Mouse (Mus musculus) midbrain, embryonic 12.5 days (tissue): ENCODE data around the gene Cfap100. TPM values are rescaled to one million over a fixed set of nuclear protein-coding genes. Genes with fewer than 3 reads are reported as not detected.

Source experiments
- ATAC-seq: fragments of 200-750 bp; cut with Nextera tagmentation; 2 replicates; pipeline ENCODE4 v1.8.0; 2017; ENCODE audit warnings: low read depth, moderate TSS enrichment, moderate library complexity; ENCODE audit not compliant: low FRiP score
- H3K27ac ChIP-seq: fragments of 300-500 bp; sonication (generic); replicated peaks from 2 replicates; pipeline ENCODE4 v1.5.1; 2016; ENCODE audit warnings: mild to moderate bottlenecking
- H3K27me3 ChIP-seq: fragments of 300-500 bp; sonication (generic); 2 replicates; pipeline ENCODE4 v1.6.1; 2016; ENCODE audit warnings: mild to moderate bottlenecking
- H3K36me3 ChIP-seq: fragments of 300-500 bp; sonication (generic); 2 replicates; pipeline ENCODE4 v1.6.1; 2016
- H3K4me1 ChIP-seq: fragments of 300-500 bp; sonication (generic); 2 replicates; pipeline ENCODE4 v1.6.1; 2016
- H3K4me2 ChIP-seq: fragments of 300-500 bp; sonication (generic); replicated peaks from 2 replicates; pipeline ENCODE4 v1.6.1; 2016; ENCODE audit warnings: mild to moderate bottlenecking, moderate library complexity
- H3K4me3 ChIP-seq: fragments of 300-500 bp; sonication (generic); 2 replicates; pipeline ENCODE4 v1.5.1; 2016; ENCODE audit warnings: mild to moderate bottlenecking
- H3K9ac ChIP-seq: fragments of 300-500 bp; sonication (generic); replicated peaks from 2 replicates; pipeline ENCODE4 v1.6.1; 2016; ENCODE audit warnings: mild to moderate bottlenecking, moderate library complexity
- H3K9me3 ChIP-seq: fragments of 300-500 bp; sonication (generic); 2 replicates; pipeline ENCODE4 v1.6.1; 2016; ENCODE audit warnings: mild to moderate bottlenecking
- WGBS: fragments of 180-500 bp; shearing (Covaris S2); methylation state at CpG from one replicate; pipeline ENCODE4 v1.1.7; 2016; 5-methylcytosine and 5-hydroxymethylcytosine counted together
- polyA plus RNA-seq: library from polyadenylated mRNA; unstranded; fragments of >200 nt; fragmentation: Nextera tagmentation; extraction: Ambion mirVana; gene quantifications from 2 replicates; pipeline ENCODE4 v1.2.1, GENCODE M21; 2016

Gene Cfap100
- polyA plus RNA-seq, 1 experiment from 2014 or later: 3.5 TPM

GRCm38 (mm10) chr6:90369725-90370553 lies 58.7 kb downstream of the Cfap100 start:
- no peaks in the 10 kb centered on the region for H3K27me3 ChIP-seq
- peaks cover 25% of the 10 kb centered on the region for H3K36me3 ChIP-seq
- H3K9me3 ChIP-seq: no peaks in the 10 kb centered on the region
- H3K4me1 ChIP-seq: peaks cover 24% of the 10 kb centered on the region
- H3K9ac ChIP-seq: peak overlapping the region; percentile 93
- H3K4me3 ChIP-seq: peak overlapping the region; percentile 98
- under 1% methylated on average over 98 of the region's 98 CpGs for WGBS
- peak overlapping the region; percentile 98 for H3K4me2 ChIP-seq
- ATAC-seq: peak; percentile 82
- H3K27ac ChIP-seq: peak overlapping the region; percentile 87

GRCm38 (mm10) chr6:90368976-90369724 lies 59.4 kb downstream of the Cfap100 start, which contains the start of gene Zxdc:
Gene Zxdc (plus strand): TSS chr6:90369492.
- peaks cover 24% of the 10 kb centered on the region for H3K4me1 ChIP-seq
- no peaks in the 10 kb centered on the region for H3K27me3 ChIP-seq
- H3K4me2 ChIP-seq: peak within 1 kb of the TSS; percentile 98
- H3K9me3 ChIP-seq: no peaks in the 10 kb centered on the region
- peak within 1 kb of the TSS; percentile 93 for H3K9ac ChIP-seq
- 4% methylated on average over 41 of the region's 41 CpGs for WGBS
- ATAC-seq: peak; percentile 97
- peaks cover 17% of the 10 kb centered on the region for H3K36me3 ChIP-seq
- H3K27ac ChIP-seq: peak within 1 kb of the TSS; percentile 87
- H3K4me3 ChIP-seq: peak within 1 kb of the TSS; percentile 98

GRCm38 (mm10) chr6:90363301-90363700 lies 65.3 kb downstream of the Cfap100 start:
- 78% methylated on average over 5 of the region's 5 CpGs for WGBS
- H3K27ac ChIP-seq: no peak overlapping the region
- no peak overlapping the region for H3K9ac ChIP-seq
- H3K4me1 ChIP-seq: peaks cover 7% of the 10 kb centered on the region; the same call in 1 of the 2 replicates
- no peaks in the 10 kb centered on the region for H3K27me3 ChIP-seq
- no peak overlapping the region for H3K4me3 ChIP-seq
- no peaks in the 10 kb centered on the region for H3K36me3 ChIP-seq
- ATAC-seq: no peak
- H3K4me2 ChIP-seq: no peak overlapping the region
- no peaks in the 10 kb centered on the region for H3K9me3 ChIP-seq

GRCm38 (mm10) chr6:90360922-90361614 lies 67.5 kb downstream of the Cfap100 start:
- Histone ChIP-seq H3K36me3 (no peaks in the 10 kb centered on the region), H3K27ac (no peak overlapping the region), H3K9ac (no peak overlapping the region), H3K9me3 (no peaks in the 10 kb centered on the region), H3K27me3 (no peaks in the 10 kb centered on the region), H3K4me3 (no peak overlapping the region), H3K4me1 (peaks cover 7% of the 10 kb centered on the region; the same call in 1 of the 2 replicates), H3K4me2 (no peak overlapping the region)
- 89% methylated on average over 6 of the region's 6 CpGs for WGBS
- ATAC-seq: no peak

GRCm38 (mm10) chr6:90360024-90360781 lies 68.4 kb downstream of the Cfap100 start:
- peak; percentile 23; the same call in 1 of the 2 replicates for ATAC-seq

GRCm38 (mm10) chr6:90359445-90359844 lies 69.2 kb downstream of the Cfap100 start:
- Histone ChIP-seq H3K9ac (no peak overlapping the region), H3K9me3 (no peaks in the 10 kb centered on the region), H3K36me3 (no peaks in the 10 kb centered on the region), H3K4me3 (no peak overlapping the region), H3K4me2 (no peak overlapping the region), H3K4me1 (peaks cover 7% of the 10 kb centered on the region; the same call in 1 of the 2 replicates), H3K27ac (no peak overlapping the region), H3K27me3 (no peaks in the 10 kb centered on the region)
- WGBS: 63% methylated on average over 2 of the region's 2 CpGs
- ATAC-seq: no peak

More at GRCm38 (mm10) chr6:90360024-90360781, 68.4 kb downstream of the Cfap100 start:
- WGBS: 74% methylated on average over 7 of the region's 7 CpGs
- Histone ChIP-seq H3K4me1 (peaks cover 7% of the 10 kb centered on the region; the same call in 1 of the 2 replicates), H3K9ac (no peak overlapping the region), H3K27me3 (no peaks in the 10 kb centered on the region), H3K36me3 (no peaks in the 10 kb centered on the region), H3K4me3 (no peak overlapping the region), H3K4me2 (no peak overlapping the region), H3K27ac (no peak overlapping the region), H3K9me3 (no peaks in the 10 kb centered on the region)

- no peaks in the 10 kb centered on the region for H3K36me3 ChIP-seq
- H3K9ac ChIP-seq: no peak overlapping the region
- no peak for ATAC-seq
- no peak overlapping the region for H3K4me2 ChIP-seq
- peaks cover 7% of the 10 kb centered on the region; the same call in 1 of the 2 replicates for H3K4me1 ChIP-seq
- no peaks in the 10 kb centered on the region for H3K9me3 ChIP-seq
- H3K27me3 ChIP-seq: no peaks in the 10 kb centered on the region
- no peak overlapping the region for H3K4me3 ChIP-seq
- no peak overlapping the region for H3K27ac ChIP-seq
- 78% methylated on average over 5 of the region's 5 CpGs for WGBS
These were observed 70.5 kb downstream of the Cfap100 start for GRCm38 (mm10) chr6:90358142-90358541.

Other genes with a start within 250 kb of the Cfap100 start
- gene V1ra8, start 226.0 kb downstream of the Cfap100 start, polyA plus RNA-seq: not detected in 2 replicates
- gene Vmn1r53, start 204.4 kb downstream of the Cfap100 start, polyA plus RNA-seq: not detected in 2 replicates
- not detected in 2 replicates for gene Vmn1r54, start 182.5 kb downstream of the Cfap100 start, polyA plus RNA-seq
- gene BC048671, start 127.6 kb downstream of the Cfap100 start, polyA plus RNA-seq: not detected in 2 replicates
- gene Chst13, start 103.6 kb downstream of the Cfap100 start, polyA plus RNA-seq: not detected in 2 replicates
- gene Uroc1, start 95.5 kb downstream of the Cfap100 start, polyA plus RNA-seq: not detected in 2 replicates
- gene Zxdc, start 59.3 kb downstream of the Cfap100 start, polyA plus RNA-seq: 14.1 and 16.2 TPM in 2 replicates
- gene Klf15, start 33.8 kb upstream of the Cfap100 start, polyA plus RNA-seq: 5.3 and 5.5 TPM in 2 replicates
- 8.8 and 11.6 TPM in 2 replicates for gene Aldh1l1, start 57.6 kb upstream of the Cfap100 start, polyA plus RNA-seq
- 2.5 and 3.1 TPM in 2 replicates for gene Slc41a3, start 175.9 kb upstream of the Cfap100 start, polyA plus RNA-seq